Mouse (Mus musculus) heart, adult 2 months (tissue): ENCODE data around the gene Prrxl1. TPM values are rescaled to one million over a fixed set of nuclear protein-coding genes. Genes with fewer than 3 reads are reported as not detected.

Experiments used
- DNase-seq, 2 experiments: peaks; one replicate each; pipeline ENCODE4 v3.0.0; 2021
- H3K27ac ChIP-seq: fragments of 200-600 bp; 2 replicates; pipeline ENCODE4 v1.8.1; 2022
- H3K27me3 ChIP-seq: fragments of 200-500 bp; 2 replicates; pipeline ENCODE4 v1.6.1; 2012; ENCODE audit warnings: mild to moderate bottlenecking, low read length, inconsistent platforms, mixed read lengths; ENCODE audit not compliant: control insufficient read depth, insufficient read depth
- H3K36me3 ChIP-seq: fragments of 200-500 bp; 2 replicates; pipeline ENCODE4 v1.6.1; 2012; ENCODE audit warnings: low read length, inconsistent platforms; ENCODE audit not compliant: control insufficient read depth, insufficient read depth
- H3K4me1 ChIP-seq: fragments of 200-500 bp; 2 replicates; pipeline ENCODE4 v1.6.1; 2011; ENCODE audit warnings: low read length; ENCODE audit not compliant: control insufficient read depth, insufficient read depth
- H3K4me3 ChIP-seq: fragments of 200-600 bp; 2 replicates; pipeline ENCODE4 v1.8.1; 2022
- H3K79me2 ChIP-seq: fragments of 200-500 bp; replicated peaks from 2 replicates; pipeline ENCODE4 v1.6.1; 2012; ENCODE audit warnings: mild to moderate bottlenecking, inconsistent platforms, low read length, moderate library complexity, mixed read lengths; ENCODE audit not compliant: control insufficient read depth, insufficient read depth
- H3K9ac ChIP-seq: fragments of 200-500 bp; 2 replicates; pipeline ENCODE4 v1.6.1; 2012; ENCODE audit warnings: low read depth, mild to moderate bottlenecking, control low read depth, inconsistent platforms, low read length, mixed read lengths
- CTCF ChIP-seq: fragments of 200-600 bp; IDR thresholded peaks from 2 replicates; pipeline ENCODE4 v1.8.1; 2022; ENCODE audit warnings: antibody characterized with exemption, mild to moderate bottlenecking, moderate library complexity
- EP300 ChIP-seq: fragments of 200-500 bp; IDR thresholded peaks from 2 replicates; pipeline ENCODE4 v1.6.1; 2011; ENCODE audit warnings: low read depth, low read length, control low read depth; ENCODE audit not compliant: insufficient read depth
- POLR2A ChIP-seq: fragments of 200-500 bp; IDR thresholded peaks from 2 replicates; pipeline ENCODE4 v1.6.1; 2011; ENCODE audit warnings: mild to moderate bottlenecking, low read depth, low read length, control low read depth; ENCODE audit not compliant: insufficient read depth
- WGBS: fragments of 180-500 bp; shearing (Covaris S2); methylation state at CpG from one replicate; pipeline ENCODE4 v1.1.7; 2018; 5-methylcytosine and 5-hydroxymethylcytosine counted together
- intact Hi-C: fragments of 180-260 bp; cut with DNase I; formaldehyde crosslinking; loops from one replicate; pipeline ENCODE4 v1.15.1; 2025
- polyA plus RNA-seq: library from polyadenylated mRNA; depleted of rRNA; stranded (reverse); fragments of >200 nt; gene quantifications from 2 replicates; pipeline ENCODE4 v1.2.3, GENCODE M21; 2012
- total RNA-seq, 2 experiments: library from RNA; stranded (reverse); gene quantifications; 2 replicates each; pipeline ENCODE4 v1.2.3; 2021

The Prrxl1 gene
- total and polyA plus RNA-seq, 3 experiments: not detected

GRCm38 (mm10) chr14:32632908-32633600, 33.8 kb downstream of the Prrxl1 start:
- Histone ChIP-seq H3K79me2 (no peaks in the 10 kb centered on the region), H3K27ac (no peak overlapping the region), H3K9ac (no peak overlapping the region), H3K4me1 (no peaks in the 10 kb centered on the region), H3K36me3 (no peaks in the 10 kb centered on the region), H3K27me3 (no peaks in the 10 kb centered on the region), H3K4me3 (no peak overlapping the region)
- TF ChIP-seq CTCF: no peak
- no peak for TF ChIP-seq POLR2A
- no peak for TF ChIP-seq EP300
- WGBS: 75% methylated on average over 6 of the region's 6 CpGs
- intact Hi-C loops: no loop called here
- DNase-seq: no peak

DNA sequence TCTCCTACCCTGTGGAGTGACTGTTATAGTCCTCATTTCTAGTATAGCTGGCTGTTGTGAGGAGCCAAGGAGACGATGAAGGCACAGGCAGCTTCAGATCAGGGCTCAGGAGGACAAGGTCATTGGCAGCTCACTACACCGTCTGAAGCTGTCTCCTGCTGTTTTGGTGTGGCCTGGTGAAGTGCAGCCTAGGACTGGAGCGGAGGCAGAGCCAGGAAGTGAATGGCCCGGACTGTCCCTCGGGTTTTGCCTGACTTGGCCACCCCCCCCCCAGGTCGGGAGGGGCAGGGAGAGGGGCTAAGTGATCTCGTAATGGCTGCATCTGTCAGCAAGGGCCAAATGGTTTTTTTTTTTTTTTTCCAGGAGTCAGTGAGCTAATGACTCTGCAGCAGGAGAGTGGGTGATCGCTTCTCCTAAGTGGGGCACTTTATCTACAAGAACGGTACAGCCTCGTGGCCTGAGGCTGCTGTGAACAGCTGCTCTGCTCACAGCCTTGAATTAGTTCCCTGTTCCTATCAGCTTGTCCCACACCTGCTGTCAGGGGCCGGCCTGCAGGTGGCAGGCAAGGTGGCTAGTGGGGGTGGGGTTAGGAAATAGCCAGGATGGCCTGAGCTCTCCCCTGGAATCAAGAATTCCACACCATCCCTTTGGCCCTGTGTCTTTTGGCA, 34.9 kb downstream of the Prrxl1 start:
- DNase-seq: no peak
- no peak overlapping the region for H3K4me3 ChIP-seq
- H3K4me1 ChIP-seq: no peaks in the 10 kb centered on the region
- WGBS: 18% methylated on average over 11 of the region's 11 CpGs
- H3K27ac ChIP-seq: no peak overlapping the region
- H3K36me3 ChIP-seq: no peaks in the 10 kb centered on the region
- no peak overlapping the region for H3K9ac ChIP-seq
- intact Hi-C loops: no loop called here
- no peaks in the 10 kb centered on the region for H3K27me3 ChIP-seq
- H3K79me2 ChIP-seq: no peaks in the 10 kb centered on the region
- TF ChIP-seq POLR2A (no peak), CTCF (no peak), EP300 (no peak)

- H3K36me3 ChIP-seq: no peaks in the 10 kb centered on the region
- no peak overlapping the region for H3K27ac ChIP-seq
- no peaks in the 10 kb centered on the region for H3K27me3 ChIP-seq
- H3K79me2 ChIP-seq: no peaks in the 10 kb centered on the region
- no peaks in the 10 kb centered on the region for H3K4me1 ChIP-seq
- H3K9ac ChIP-seq: no peak overlapping the region
- intact Hi-C loops: no loop called here
- 88% methylated on average over 2 of the region's 2 CpGs for WGBS
- no peak for DNase-seq
- no peak for TF ChIP-seq EP300
- TF ChIP-seq POLR2A: no peak
- no peak for TF ChIP-seq CTCF
- H3K4me3 ChIP-seq: no peak overlapping the region
Measured at GRCm38 (mm10) chr14:32638485-32638884, 39.3 kb downstream of the Prrxl1 start.

- no peaks in the 10 kb centered on the region for H3K79me2 ChIP-seq
- no peak overlapping the region for H3K4me3 ChIP-seq
- H3K4me1 ChIP-seq: no peaks in the 10 kb centered on the region
- intact Hi-C loops: no loop called here
- TF ChIP-seq CTCF (no peak), EP300 (no peak), POLR2A (no peak)
- H3K27me3 ChIP-seq: no peaks in the 10 kb centered on the region
- no peak overlapping the region for H3K9ac ChIP-seq
- DNase-seq: no peak
- 83% methylated on average over 9 of the region's 9 CpGs for WGBS
- no peak overlapping the region for H3K27ac ChIP-seq
- H3K36me3 ChIP-seq: no peaks in the 10 kb centered on the region
Measured at GRCm38 (mm10) chr14:32659781-32660180, 60.6 kb downstream of the Prrxl1 start.

DNA sequence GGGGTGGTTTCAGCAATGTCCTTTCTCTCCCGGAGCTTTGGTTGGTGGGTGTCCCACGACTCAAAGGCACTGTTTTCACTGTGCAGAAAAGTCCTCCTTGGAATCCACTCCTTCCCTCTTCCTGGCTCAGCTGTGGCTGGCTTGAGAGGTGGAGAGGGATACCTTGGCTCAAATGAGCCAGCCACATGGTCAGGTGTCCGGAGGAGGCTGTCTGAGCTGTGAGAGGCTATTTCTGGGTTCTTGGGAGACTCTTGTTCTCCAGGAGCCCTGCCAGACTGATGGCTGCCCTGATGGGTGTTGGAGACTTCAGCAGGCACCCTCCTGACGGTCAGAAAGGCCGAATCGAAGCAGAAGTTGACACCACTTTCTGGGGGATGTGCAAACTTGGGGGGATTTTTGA, 63.9 kb downstream of the Prrxl1 start:
- Histone ChIP-seq H3K79me2 (no peaks in the 10 kb centered on the region), H3K27me3 (no peaks in the 10 kb centered on the region), H3K9ac (no peak overlapping the region), H3K4me1 (no peaks in the 10 kb centered on the region), H3K4me3 (no peak overlapping the region), H3K36me3 (no peaks in the 10 kb centered on the region), H3K27ac (no peak overlapping the region)
- intact Hi-C loops: no loop called here
- peak in 1 of 2 experiments; percentile 33 for DNase-seq
- no peak for TF ChIP-seq CTCF
- no peak for TF ChIP-seq EP300
- TF ChIP-seq POLR2A: no peak
- 69% methylated on average over 6 of the region's 6 CpGs for WGBS

GRCm38 (mm10) chr14:32673178-32673577, 74.0 kb downstream of the Prrxl1 start:
- no peaks in the 10 kb centered on the region for H3K36me3 ChIP-seq
- no peak overlapping the region for H3K27ac ChIP-seq
- no peaks in the 10 kb centered on the region for H3K27me3 ChIP-seq
- no peaks in the 10 kb centered on the region; the same call in 1 of the 2 replicates for H3K79me2 ChIP-seq
- H3K9ac ChIP-seq: no peak overlapping the region
- no peaks in the 10 kb centered on the region; the same call in 1 of the 2 replicates for H3K4me1 ChIP-seq
- no peak for TF ChIP-seq POLR2A
- peak; percentile 40 for TF ChIP-seq CTCF
- WGBS: 39% methylated on average over 3 of the region's 3 CpGs
- intact Hi-C loops: loop anchor here (2.0 kb wide), 1 partner anchor 42 kb away; no protein-coding TSS in a partner anchor
- DNase-seq: no peak
- H3K4me3 ChIP-seq: no peak overlapping the region
